Comparison of ENCODE assay signal across 8 mouse cellular contexts in genomic region chr10:89874036-89874435, GRCm38 (mm10). TPM values are rescaled to one million over a fixed set of nuclear protein-coding genes. Genes with fewer than 3 reads are reported as not detected.
DNase-seq lines count a peak whose midpoint lies in the region; ATAC-seq and TF ChIP-seq lines count a peak whose summit lies in the region.

No protein-coding gene starts in this region.

- peak overlapping the region; percentile 83 for H3K4me3 ChIP-seq in left cerebral cortex, adult 2 months
- H3K4me3 ChIP-seq in embryonic facial prominence, embryonic 15.5 days (replicated peaks) = peak overlapping the region; percentile 59
- H3K4me3 ChIP-seq in intestine, embryonic 15.5 days (replicated peaks) = 0 out of 2 replicates have a peak overlapping the region, but pooled peaks have one; percentile 54
- H3K4me3 ChIP-seq in neural tube, embryonic 11.5 days (ENCODE audit: low read depth, low read length) = peak overlapping the region; percentile 66

- H3K27me3 ChIP-seq in embryonic facial prominence, embryonic 15.5 days = peaks cover 17% of the 10 kb centered on the region
- peaks cover 12% of the 10 kb centered on the region for H3K27me3 ChIP-seq in intestine, embryonic 15.5 days (replicated peaks)
- H3K27me3 ChIP-seq in neural tube, embryonic 11.5 days (ENCODE audit: control insufficient read depth, insufficient read depth, low read length) = peaks cover 3% of the 10 kb centered on the region; the same call in 1 of the 2 replicates

- H3K4me2 ChIP-seq in embryonic facial prominence, embryonic 15.5 days (replicated peaks) = peak overlapping the region; percentile 96
- H3K4me2 ChIP-seq in intestine, embryonic 15.5 days (replicated peaks) = peak overlapping the region; percentile 99
- H3K4me2 ChIP-seq in neural tube, embryonic 11.5 days (ENCODE audit: low read depth) = peak overlapping the region; percentile 76

- H3K9ac ChIP-seq in embryonic facial prominence, embryonic 15.5 days = no peak overlapping the region
- no peak overlapping the region for H3K9ac ChIP-seq in intestine, embryonic 15.5 days
- peak overlapping the region; percentile 75 for H3K9ac ChIP-seq in neural tube, embryonic 11.5 days (ENCODE audit: low read length)

- 9% methylated on average over 8 of the region's 8 CpGs for WGBS in embryonic facial prominence, embryonic 15.5 days
- WGBS in intestine, embryonic 15.5 days = 12% methylated on average over 8 of the region's 8 CpGs
- whole genome bisulfite sequencing in neural tube, embryonic 11.5 days = 8% methylated on average over 8 of the region's 8 CpGs

- no peaks in the 10 kb centered on the region for H3K36me3 ChIP-seq in embryonic facial prominence, embryonic 15.5 days
- H3K36me3 ChIP-seq in intestine, embryonic 15.5 days = no peaks in the 10 kb centered on the region
- H3K36me3 ChIP-seq in neural tube, embryonic 11.5 days (ENCODE audit: control insufficient read depth, insufficient read depth, low read length) = no peaks in the 10 kb centered on the region

- DNase-seq in left cerebral cortex, adult 2 months (ENCODE audit: extremely low spot score in 1 of 2, low spot score in 2 of 2) = no peak
- no peak for DNase-seq in left cerebral cortex, adult 11 months (ENCODE audit: low spot score)
- no peak for DNase-seq in neural tube, embryonic 11.5 days (ENCODE audit: low spot score)
- DNase-seq in adrenal gland, postnatal 10 days = no peak
- DNase-seq in layer of hippocampus, postnatal 25 days (ENCODE audit: extremely low spot score in 1 of 2, low spot score in 1 of 2) = no peak
- no peak for DNase-seq in kidney, adult 8-10 months

- H3K9me3 ChIP-seq in embryonic facial prominence, embryonic 15.5 days (replicated peaks) = no peaks in the 10 kb centered on the region
- H3K9me3 ChIP-seq in intestine, embryonic 15.5 days = no peaks in the 10 kb centered on the region
- H3K9me3 ChIP-seq in neural tube, embryonic 11.5 days (ENCODE audit: control insufficient read depth, low read length) = no peaks in the 10 kb centered on the region

- no peak for ATAC-seq in embryonic facial prominence, embryonic 15.5 days (ENCODE audit: insufficient number of reproducible peaks, low FRiP score, low TSS enrichment, low read depth)
- no peak for ATAC-seq in intestine, embryonic 15.5 days
- no peak for ATAC-seq in neural tube, embryonic 11.5 days (ENCODE audit: insufficient read depth, low FRiP score, low TSS enrichment)

- 0 out of 2 replicates have a peak, but pooled peaks cover 10% of the 10 kb centered on the region for H3K4me1 ChIP-seq in embryonic facial prominence, embryonic 15.5 days
- peaks cover 12% of the 10 kb centered on the region for H3K4me1 ChIP-seq in intestine, embryonic 15.5 days (replicated peaks)
- peaks cover 4% of the 10 kb centered on the region; the same call in 1 of the 2 replicates for H3K4me1 ChIP-seq in neural tube, embryonic 11.5 days (ENCODE audit: control insufficient read depth, insufficient read depth, low read length)

- H3K27ac ChIP-seq in left cerebral cortex, adult 2 months = peak overlapping the region; percentile 98
- no peak overlapping the region for H3K27ac ChIP-seq in embryonic facial prominence, embryonic 15.5 days (replicated peaks)
- no peak overlapping the region for H3K27ac ChIP-seq in intestine, embryonic 15.5 days
- H3K27ac ChIP-seq in neural tube, embryonic 11.5 days (ENCODE audit: low read depth, low read length) = no peak overlapping the region

- intact Hi-C loops in left cerebral cortex, adult 2 months (cut with DNase I) = loop anchor here (5.0 to 10.0 kb wide), 3 partner anchors 121 to 168 kb away; partner anchors contain the start of gene Actr6

- no peak for TF ChIP-seq CTCF in left cerebral cortex, adult 2 months (IDR thresholded peaks at IDR 0.05)

RNA-seq across cellular contexts. Expression of gene Anks1b, which starts 0.7 kb away (rescaled TPM):
- 100 to 1,000 TPM; 472 to 474 TPM for total RNA-seq in left cerebral cortex, adult 2 months (2021)
- 2.0 and 2.1 TPM in 2 replicates for polyA plus RNA-seq in embryonic facial prominence, embryonic 15.5 days (2015; fragmentation: Nextera tagmentation; extraction: Ambion mirVana)
- 0.85 and 1.6 TPM in 2 replicates for polyA plus RNA-seq in intestine, embryonic 15.5 days (2015; fragmentation: Nextera tagmentation; extraction: Ambion mirVana)
- polyA plus RNA-seq in neural tube, embryonic 11.5 days (2014; fragmentation: Nextera tagmentation; extraction: Ambion mirVana) = 8.7 and 9.7 TPM in 2 replicates
- 1 to 10 TPM; 1.7 to 2.0 TPM for total RNA-seq in adrenal gland, postnatal 10 days (2021)
- total RNA-seq in layer of hippocampus, postnatal 25 days (2021) = 100 to 1,000 TPM; 480 to 546 TPM

Comparison
In these comparisons a context has a peak if more than half of its experiments do, and no peak if none do; other contexts are left out.
1. RNA of gene Anks1b, which starts 0.7 kb away (total RNA-seq): 480 to 546 TPM in layer of hippocampus, postnatal 25 days and 472 to 474 TPM in left cerebral cortex, adult 2 months; 1.7 to 2.0 TPM in adrenal gland, postnatal 10 days; every median in the first group is over 100 times any median in the second.
2. Peak in every context shown above with its lines, with median percentiles within 50 percentile points of each other: H3K4me3 ChIP-seq and H3K4me2 ChIP-seq.